Mouse (Mus musculus) adrenal gland, postnatal 36 days (tissue): ENCODE results near the gene Ntmt1. TPM values are rescaled to one million over a fixed set of nuclear protein-coding genes. Genes with fewer than 3 reads are reported as not detected.

Experiments used
- DNase-seq, 2 experiments: peaks; one replicate each; pipeline ENCODE4 v3.0.0; 2021; ENCODE audit warnings: mixed read lengths in 1 of 2
- total RNA-seq, 2 experiments: library from RNA; stranded (reverse); gene quantifications; 2 replicates each; pipeline ENCODE4 v1.2.3; 2021

Gene Ntmt1
- total RNA-seq, 2 experiments from 2014 or later, result 49.6 to 52.2 TPM

GRCm38 (mm10) chr2:30864968-30865381, 57.3 kb downstream of the Ntmt1 start:
- DNase-seq, result peak; percentile 7 to 17

- DNase-seq, result no peak
These were observed 57.8 kb downstream of the Ntmt1 start for GRCm38 (mm10) chr2:30865426-30865825.

GRCm38 (mm10) chr2:30870863-30871262, 63.2 kb downstream of the Ntmt1 start:
- DNase-seq, result peak in 1 of 2 experiments; percentile 30

Other genes with a start within 250 kb of the Ntmt1 start
- 1 to 10 TPM in 1 of 2 experiments, under 1 TPM in 1; 0.40 to 2.1 TPM for gene Cstad, start 212.8 kb upstream of the Ntmt1 start, total RNA-seq
- 1 to 10 TPM in 1 of 2 experiments, under 1 TPM in 1; 0.99 to 2.8 TPM for gene 1700001O22Rik, start 4.2 kb upstream of the Ntmt1 start, total RNA-seq
- gene Asb6, start 22.5 kb downstream of the Ntmt1 start, total RNA-seq, result 10 to 100 TPM; 23.9 to 27.0 TPM
- gene Prrx2, start 27.1 kb downstream of the Ntmt1 start, total RNA-seq, result 1 to 10 TPM in 1 of 2 experiments, under 1 TPM in 1; 0.46 to 2.2 TPM
- gene Ptges, start 122.0 kb downstream of the Ntmt1 start, total RNA-seq, result 10 to 100 TPM; 22.4 to 34.9 TPM
- gene Tor1b, start 145.1 kb downstream of the Ntmt1 start, total RNA-seq, result 10 to 100 TPM; 53.0 to 53.3 TPM
- gene Tor1a, start 160.1 kb downstream of the Ntmt1 start, total RNA-seq, result 10 to 100 TPM; 32.5 to 41.6 TPM
- 10 to 100 TPM; 38.9 to 42.8 TPM for gene BC005624, start 174.4 kb downstream of the Ntmt1 start, total RNA-seq
- 10 to 100 TPM; 23.3 to 30.9 TPM for gene Usp20, start 174.5 kb downstream of the Ntmt1 start, total RNA-seq